Comparison of ENCODE assay signal across 8 mouse cellular contexts in genomic region chr3:126693302-126693701, GRCm38 (mm10).
DNase-seq lines count a peak whose midpoint lies in the region; ATAC-seq and TF ChIP-seq lines count a peak whose summit lies in the region.

No protein-coding gene starts in this region.

- H3ac ChIP-seq in myocyte (ENCODE audit: control insufficient read depth, insufficient read length) = no peak overlapping the region

- peaks cover 40% of the 10 kb centered on the region for H3K79me2 ChIP-seq in myocyte (ENCODE audit: control insufficient read depth, insufficient read depth)

- WGBS in limb, embryonic 12.5 days = 40% methylated on average over 7 of the region's 7 CpGs
- WGBS in limb, embryonic 10.5 days = 46% methylated on average over 7 of the region's 7 CpGs

- no peak overlapping the region for H3K4me2 ChIP-seq in limb, embryonic 12.5 days
- peak overlapping the region; percentile 50 for H3K4me2 ChIP-seq in myocyte (ENCODE audit: low read depth)

- peaks cover 23% of the 10 kb centered on the region for H3K4me1 ChIP-seq in limb, embryonic 12.5 days (replicated peaks)
- H3K4me1 ChIP-seq in limb, embryonic 10.5 days = peaks cover 27% of the 10 kb centered on the region

- H3K27ac ChIP-seq in limb, embryonic 12.5 days = peak overlapping the region; percentile 31; the same call in 1 of the 2 replicates
- no peak overlapping the region for H3K27ac ChIP-seq in limb, embryonic 10.5 days

- ATAC-seq in limb, embryonic 12.5 days (ENCODE audit: insufficient number of reproducible peaks, insufficient read depth, low FRiP score, low TSS enrichment, low read depth) = no peak

- H3K27me3 ChIP-seq in limb, embryonic 12.5 days = no peaks in the 10 kb centered on the region
- no peaks in the 10 kb centered on the region for H3K27me3 ChIP-seq in limb, embryonic 10.5 days (ENCODE audit: low read depth, poor library complexity, severe bottlenecking)
- H3K27me3 ChIP-seq in myocyte (ENCODE audit: control insufficient read depth, insufficient read depth, insufficient read length) = no peaks in the 10 kb centered on the region

- no peak for TF ChIP-seq POLR2A in myocyte (IDR thresholded peaks at IDR 0.05; ENCODE audit: insufficient read length, low read depth)

- no peak for DNase-seq in limb, embryonic 10.5 days (ENCODE audit: low spot score)
- DNase-seq in T-cell, adult 2 months (ENCODE audit: low spot score) = peak; percentile 18
- DNase-seq in heart, adult 8-10 months (ENCODE audit: low spot score) = peak; percentile 79
- DNase-seq in kidney, postnatal 10 days = peak; percentile 52
- no peak for DNase-seq in cerebellum, adult 9-10 months
- no peak for DNase-seq in right cerebral cortex, postnatal 10 days (ENCODE audit: low spot score in 2 of 2)

- no peak overlapping the region for H3K9ac ChIP-seq in limb, embryonic 12.5 days (replicated peaks)

- no peaks in the 10 kb centered on the region for H3K9me3 ChIP-seq in limb, embryonic 12.5 days
- no peaks in the 10 kb centered on the region for H3K9me3 ChIP-seq in limb, embryonic 10.5 days (replicated peaks)

- no peaks in the 10 kb centered on the region for H3K36me3 ChIP-seq in limb, embryonic 12.5 days
- H3K36me3 ChIP-seq in limb, embryonic 10.5 days = no peaks in the 10 kb centered on the region
- H3K36me3 ChIP-seq in myocyte (ENCODE audit: control insufficient read depth, insufficient read depth) = no peaks in the 10 kb centered on the region

- no peak overlapping the region for H3K4me3 ChIP-seq in limb, embryonic 12.5 days (replicated peaks)
- no peak overlapping the region for H3K4me3 ChIP-seq in limb, embryonic 10.5 days
- no peak overlapping the region for H3K4me3 ChIP-seq in myocyte

TF ChIP-seq in myocyte, 11 proteins besides CTCF, POLR2A, EP300 and RAD21:
- TF ChIP-seq TCF3 (IDR thresholded peaks at IDR 0.05; ENCODE audit: insufficient read length, low read depth) (no peak), MYOG (IDR thresholded peaks at IDR 0.05; ENCODE audit: control insufficient read depth in 1 of 3, insufficient read depth in 1 of 3, insufficient read length in 2 of 3, low read depth in 2 of 3) (no peak), MAX (IDR thresholded peaks at IDR 0.05; ENCODE audit: low read depth) (no peak), SRF (IDR thresholded peaks at IDR 0.05; ENCODE audit: control insufficient read depth, insufficient read length, low read depth) (no peak), E2F4 (IDR thresholded peaks at IDR 0.05; ENCODE audit: insufficient read depth) (no peak), CEBPB (IDR thresholded peaks at IDR 0.05; ENCODE audit: insufficient read depth, poor library complexity, severe bottlenecking) (no peak), POLR2AphosphoS2 (IDR thresholded peaks at IDR 0.05; ENCODE audit: insufficient read length, low read depth) (no peak), TCF12 (IDR thresholded peaks at IDR 0.05; ENCODE audit: insufficient read depth, poor library complexity, severe bottlenecking) (no peak), REST (IDR thresholded peaks at IDR 0.05; ENCODE audit: insufficient read depth, insufficient read length) (no peak), USF1 (IDR thresholded peaks at IDR 0.05; ENCODE audit: low read depth) (no peak), MYOD1 (IDR thresholded peaks at IDR 0.05; ENCODE audit: control insufficient read depth in 1 of 3, insufficient read length in 2 of 3, low read depth in 2 of 3) (no peak)

Comparison
In these comparisons a context has a peak if more than half of its experiments do, and no peak if none do; other contexts are left out.
1. DNase-seq: peak in T-cell, adult 2 months (single experiment), heart, adult 8-10 months (single experiment) and kidney, postnatal 10 days (single experiment); none in limb, embryonic 10.5 days (single experiment), cerebellum, adult 9-10 months (single experiment) and right cerebral cortex, postnatal 10 days (0 of 2).